Mouse (Mus musculus) brain, embryonic 14.5 days (tissue): ENCODE results near the gene Lipa.

ENCODE experiments used
- CTCF ChIP-seq: fragments of 200-500 bp; IDR thresholded peaks from 2 replicates; pipeline ENCODE4 v1.5.1; 2012; ENCODE audit warnings: inconsistent platforms, mild to moderate bottlenecking, moderate library complexity, borderline replicate concordance; ENCODE audit not compliant: insufficient read depth, insufficient read length; ENCODE audit errors: extremely low read depth
- POLR2A ChIP-seq: fragments of 200-500 bp; IDR thresholded peaks from 2 replicates; pipeline ENCODE4 v1.6.1; 2012; ENCODE audit warnings: mild to moderate bottlenecking, inconsistent platforms, borderline replicate concordance; ENCODE audit not compliant: poor library complexity, insufficient read depth, insufficient read length, severe bottlenecking; ENCODE audit errors: extremely low read depth

DNA sequence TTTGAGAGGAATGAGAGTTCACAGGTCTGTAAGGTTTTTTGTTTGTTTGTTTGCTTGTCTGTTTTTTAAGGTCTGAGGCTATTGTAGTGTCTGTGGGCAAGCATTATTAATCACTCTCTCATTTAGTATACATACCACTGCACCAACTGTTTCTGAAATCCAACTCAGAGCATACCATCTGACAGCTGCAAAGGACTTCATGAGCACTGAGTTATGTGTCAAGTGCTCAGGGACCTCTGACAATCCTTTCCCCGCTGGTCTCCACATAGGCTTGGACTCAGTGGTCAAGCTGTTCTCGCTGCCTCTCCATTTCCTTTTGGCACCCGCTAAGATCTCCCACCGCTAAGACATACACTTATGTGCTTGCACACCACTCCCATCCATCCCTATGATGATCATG, 18.9 kb upstream of the Lipa start:
- TF ChIP-seq CTCF (no peak), POLR2A (no peak)
